Mouse (Mus musculus): ENCODE data around the gene Olfr251. TPM values are rescaled to one million over a fixed set of nuclear protein-coding genes. Genes with fewer than 3 reads are reported as not detected.

Gene Olfr251
- polyA plus RNA-seq, 1 experiment from 2014 or later, result not detected

- no peak within 1 kb of the TSS for H3K9ac ChIP-seq (ENCODE audit: low read depth, low read length)
- no peak within 1 kb of the TSS for H3K4me2 ChIP-seq (ENCODE audit: low read length)
- no peaks in the 10 kb centered on the region for H3K4me1 ChIP-seq (ENCODE audit: control insufficient read depth, insufficient read depth, low read length)
- H3K27me3 ChIP-seq (ENCODE audit: control insufficient read depth, insufficient read depth, low read depth, low read length), result no peaks in the 10 kb centered on the region
- H3K36me3 ChIP-seq (ENCODE audit: control insufficient read depth, insufficient read depth, low read length), result no peaks in the 10 kb centered on the region
- ATAC-seq, result no peak
- no peaks in the 10 kb centered on the region for H3K9me3 ChIP-seq (replicated peaks; ENCODE audit: control insufficient read depth, low read length, poor library complexity, severe bottlenecking)
- 90% methylated on average over 1 of the region's 1 CpGs for WGBS
- H3K4me3 ChIP-seq (ENCODE audit: low read depth, low read length), result no peak within 1 kb of the TSS
- no peak within 1 kb of the TSS for H3K27ac ChIP-seq (ENCODE audit: low read length)
These were observed 52.3 kb downstream of the Olfr251 start, which contains the start of gene Olfr901 for GRCm38 (mm10) chr9:38429155-38429554. Gene Olfr901, plus strand, starts transcription at chr9:38429455.

Other genes starting within 250 kb of the Olfr251 start
- gene Olfr890, start 234.6 kb upstream of the Olfr251 start, polyA plus RNA-seq (2015; fragmentation: Nextera tagmentation; extraction: Ambion mirVana), result not detected in 2 replicates
- not detected in 2 replicates for gene Olfr891, start 196.3 kb upstream of the Olfr251 start, polyA plus RNA-seq (2015; fragmentation: Nextera tagmentation; extraction: Ambion mirVana)
- gene Olfr893, start 168.7 kb upstream of the Olfr251 start, polyA plus RNA-seq (2015; fragmentation: Nextera tagmentation; extraction: Ambion mirVana), result not detected in 2 replicates
- gene Olfr894, start 159.0 kb upstream of the Olfr251 start, polyA plus RNA-seq (2015; fragmentation: Nextera tagmentation; extraction: Ambion mirVana), result not detected in 2 replicates
- not detected in 2 replicates for gene Olfr143, start 124.3 kb upstream of the Olfr251 start, polyA plus RNA-seq (2015; fragmentation: Nextera tagmentation; extraction: Ambion mirVana)
- not detected in 2 replicates for gene Olfr895, start 109.2 kb upstream of the Olfr251 start, polyA plus RNA-seq (2015; fragmentation: Nextera tagmentation; extraction: Ambion mirVana)
- not detected in 2 replicates for gene Olfr896-ps1, start 86.0 kb upstream of the Olfr251 start, polyA plus RNA-seq (2015; fragmentation: Nextera tagmentation; extraction: Ambion mirVana)
- not detected in 2 replicates for gene Olfr25, start 48.0 kb upstream of the Olfr251 start, polyA plus RNA-seq (2015; fragmentation: Nextera tagmentation; extraction: Ambion mirVana)
- gene Olfr898, start 28.7 kb upstream of the Olfr251 start, polyA plus RNA-seq (2015; fragmentation: Nextera tagmentation; extraction: Ambion mirVana), result not detected in 2 replicates
- gene Olfr250, start 10.2 kb upstream of the Olfr251 start, polyA plus RNA-seq (2015; fragmentation: Nextera tagmentation; extraction: Ambion mirVana), result not detected in 2 replicates
- gene Olfr147, start 24.6 kb downstream of the Olfr251 start, polyA plus RNA-seq (2015; fragmentation: Nextera tagmentation; extraction: Ambion mirVana), result not detected in 2 replicates
- not detected in 2 replicates for gene Olfr901, start 52.4 kb downstream of the Olfr251 start, polyA plus RNA-seq (2015; fragmentation: Nextera tagmentation; extraction: Ambion mirVana)
- gene Olfr902, start 70.6 kb downstream of the Olfr251 start, polyA plus RNA-seq (2015; fragmentation: Nextera tagmentation; extraction: Ambion mirVana), result not detected in 2 replicates
- not detected in 2 replicates for gene Olfr904, start 86.1 kb downstream of the Olfr251 start, polyA plus RNA-seq (2015; fragmentation: Nextera tagmentation; extraction: Ambion mirVana)
- gene Olfr905, start 94.0 kb downstream of the Olfr251 start, polyA plus RNA-seq (2015; fragmentation: Nextera tagmentation; extraction: Ambion mirVana), result not detected in 2 replicates
- not detected in 2 replicates for gene Olfr906, start 110.0 kb downstream of the Olfr251 start, polyA plus RNA-seq (2015; fragmentation: Nextera tagmentation; extraction: Ambion mirVana)
- gene Olfr907, start 118.7 kb downstream of the Olfr251 start, polyA plus RNA-seq (2015; fragmentation: Nextera tagmentation; extraction: Ambion mirVana), result not detected in 2 replicates
- not detected in 2 replicates for gene Olfr911-ps1, start 144.5 kb downstream of the Olfr251 start, polyA plus RNA-seq (2015; fragmentation: Nextera tagmentation; extraction: Ambion mirVana)
- gene Olfr910, start 160.8 kb downstream of the Olfr251 start, polyA plus RNA-seq (2015; fragmentation: Nextera tagmentation; extraction: Ambion mirVana), result not detected in 2 replicates
- gene Olfr912, start 203.1 kb downstream of the Olfr251 start, polyA plus RNA-seq (2015; fragmentation: Nextera tagmentation; extraction: Ambion mirVana), result not detected in 2 replicates
- gene Olfr913, start 215.7 kb downstream of the Olfr251 start, polyA plus RNA-seq (2015; fragmentation: Nextera tagmentation; extraction: Ambion mirVana), result not detected in 2 replicates
- not detected in 2 replicates for gene Olfr914, start 228.0 kb downstream of the Olfr251 start, polyA plus RNA-seq (2015; fragmentation: Nextera tagmentation; extraction: Ambion mirVana)